Mouse (Mus musculus) adrenal gland, postnatal 4 days (tissue): ENCODE data around the gene Slc22a17. TPM values are rescaled to one million over a fixed set of nuclear protein-coding genes. Genes with fewer than 3 reads are reported as not detected.
"Not testable (repeated sequence)": the region's sequence is repeated elsewhere in the genome, so short reads cannot be mapped to it uniquely, and the experiment has no call there.

Experiments used
- DNase-seq, 2 experiments: peaks; one replicate each; pipeline ENCODE4 v3.0.0; 2021 to 2022; ENCODE audit warnings: low spot score in 2 of 2, mixed read lengths in 2 of 2
- long read RNA-seq, 2 experiments: library from polyadenylated mRNA; stranded (forward); transcript quantifications; one replicate each; pipeline ENCODE4 v2.0.0; 2021
- total RNA-seq, 2 experiments: library from RNA; stranded (reverse); gene quantifications; 2 replicates each; pipeline ENCODE4 v1.2.3; 2021

The Slc22a17 gene
- 10 to 100 TPM; 63.7 to 68.4 TPM for total RNA-seq
- long read RNA-seq, experiment 1, transcript Slc22a17-210 (10 exons, 2,340 nt) = major isoform, 11 of 52 reads
- long read RNA-seq, experiment 1, partial matches to known transcripts = 24 of 52 reads
- long read RNA-seq, experiment 1, other reads (novel, unspliced or antisense) = 14 of 52 reads
- long read RNA-seq, experiment 2, transcript Slc22a17-208 (10 exons, 2,348 nt) = minor isoform, 11 of 123 reads
- long read RNA-seq, experiment 2, transcript Slc22a17-210 (10 exons, 2,340 nt) = major isoform, 35 of 123 reads
- long read RNA-seq, experiment 2, partial matches to known transcripts = 35 of 123 reads
- long read RNA-seq, experiment 2, other reads (novel, unspliced or antisense) = 39 of 123 reads

- DNase-seq = peak in 1 of 2 experiments; percentile 46
Measured at GRCm38 (mm10) chr14:54912886-54913285, at the start of gene Slc22a17. TSS of gene Slc22a17 (minus strand) at chr14:54913132.

GRCm38 (mm10) chr14:54962714-54963113, 49.8 kb upstream of the Slc22a17 start:
- no peak for DNase-seq

- DNase-seq = no peak
Measured at GRCm38 (mm10) chr14:54961487-54961886, 48.6 kb upstream of the Slc22a17 start.

- DNase-seq = no peak
Measured at GRCm38 (mm10) chr14:54960769-54961168, 47.8 kb upstream of the Slc22a17 start.

GRCm38 (mm10) chr14:54959853-54960613, 47.1 kb upstream of the Slc22a17 start:
- DNase-seq = not testable (repeated sequence)

- DNase-seq = no peak
Measured at GRCm38 (mm10) chr14:54959197-54959596, 46.3 kb upstream of the Slc22a17 start.

- DNase-seq = no peak
Measured at GRCm38 (mm10) chr14:54958503-54958902, 45.6 kb upstream of the Slc22a17 start.

GRCm38 (mm10) chr14:54956533-54956932, 43.6 kb upstream of the Slc22a17 start:
- DNase-seq = no peak

- DNase-seq = no peak
Measured at GRCm38 (mm10) chr14:54955481-54955880, 42.5 kb upstream of the Slc22a17 start.

GRCm38 (mm10) chr14:54954474-54954873, 41.5 kb upstream of the Slc22a17 start:
- DNase-seq = no peak

- DNase-seq = no peak
Measured at GRCm38 (mm10) chr14:54953664-54954206, 40.8 kb upstream of the Slc22a17 start.

GRCm38 (mm10) chr14:54951587-54951986, 38.7 kb upstream of the Slc22a17 start:
- DNase-seq = no peak

GRCm38 (mm10) chr14:54950493-54950892, 37.6 kb upstream of the Slc22a17 start:
- no peak for DNase-seq

- no peak for DNase-seq
Measured at GRCm38 (mm10) chr14:54948781-54949180, 35.8 kb upstream of the Slc22a17 start.

GRCm38 (mm10) chr14:54947008-54947407, 34.1 kb upstream of the Slc22a17 start:
- not testable (repeated sequence) for DNase-seq

- no peak for DNase-seq
Measured at GRCm38 (mm10) chr14:54945975-54946704, 33.2 kb upstream of the Slc22a17 start.

GRCm38 (mm10) chr14:54944939-54945338, 32.0 kb upstream of the Slc22a17 start:
- DNase-seq = no peak

- DNase-seq = no peak
Measured at GRCm38 (mm10) chr14:54943971-54944370, 31.0 kb upstream of the Slc22a17 start.

GRCm38 (mm10) chr14:54942479-54942878, 29.5 kb upstream of the Slc22a17 start:
- DNase-seq = no peak

- DNase-seq = no peak
Measured at GRCm38 (mm10) chr14:54941024-54941978, 28.4 kb upstream of the Slc22a17 start.
